Mouse (Mus musculus) midbrain, embryonic 15.5 days (tissue): ENCODE data around the gene Phc2. TPM values are rescaled to one million over a fixed set of nuclear protein-coding genes. Genes with fewer than 3 reads are reported as not detected.

Experiments
- ATAC-seq: fragments of 200-750 bp; cut with Nextera tagmentation; replicated peaks from 2 replicates; pipeline ENCODE4 v1.8.0; 2017; ENCODE audit warnings: moderate TSS enrichment
- H3K27ac ChIP-seq: fragments of 300-500 bp; sonication (generic); 2 replicates; pipeline ENCODE4 v1.5.1; 2015; ENCODE audit warnings: mild to moderate bottlenecking, inconsistent platforms
- H3K27me3 ChIP-seq: fragments of 300-500 bp; sonication (generic); replicated peaks from 2 replicates; pipeline ENCODE4 v1.6.1; 2015; ENCODE audit warnings: inconsistent platforms
- H3K36me3 ChIP-seq: fragments of 300-500 bp; sonication (generic); replicated peaks from 2 replicates; pipeline ENCODE4 v1.6.1; 2015; ENCODE audit warnings: inconsistent platforms
- H3K4me1 ChIP-seq: fragments of 300-500 bp; sonication (generic); 2 replicates; pipeline ENCODE4 v1.6.1; 2015; ENCODE audit warnings: inconsistent platforms
- H3K4me2 ChIP-seq: fragments of 300-500 bp; sonication (generic); 2 replicates; pipeline ENCODE4 v1.6.1; 2015; ENCODE audit warnings: inconsistent platforms, mild to moderate bottlenecking, moderate library complexity
- H3K4me3 ChIP-seq: fragments of 300-500 bp; sonication (generic); 2 replicates; pipeline ENCODE4 v1.5.1; 2015; ENCODE audit warnings: mild to moderate bottlenecking, inconsistent platforms
- H3K9ac ChIP-seq: fragments of 300-500 bp; sonication (generic); 2 replicates; pipeline ENCODE4 v1.6.1; 2015; ENCODE audit warnings: mild to moderate bottlenecking, inconsistent platforms
- H3K9me3 ChIP-seq: fragments of 300-500 bp; sonication (generic); 2 replicates; pipeline ENCODE4 v1.6.1; 2016; ENCODE audit warnings: inconsistent platforms
- WGBS: fragments of 180-500 bp; shearing (Covaris S2); methylation state at CpG from one replicate; pipeline ENCODE4 v1.1.7; 2015; ENCODE audit warnings: mixed read lengths; 5-methylcytosine and 5-hydroxymethylcytosine counted together
- polyA plus RNA-seq: library from polyadenylated mRNA; unstranded; fragments of >200 nt; fragmentation: Nextera tagmentation; extraction: Ambion mirVana; gene quantifications from 2 replicates; pipeline ENCODE4 v1.2.1, GENCODE M21; 2015

The Phc2 gene
- polyA plus RNA-seq, 1 experiment from 2014 or later = 70.0 TPM

GRCm38 (mm10) chr4:128785921-128786654 is 131.6 kb downstream of the Phc2 start:
- Histone ChIP-seq H3K36me3 (peaks cover 37% of the 10 kb centered on the region), H3K27ac (no peak overlapping the region), H3K9ac (no peak overlapping the region), H3K4me1 (peaks cover 4% of the 10 kb centered on the region; the same call in 1 of the 2 replicates), H3K4me2 (no peak overlapping the region), H3K27me3 (no peaks in the 10 kb centered on the region), H3K9me3 (no peaks in the 10 kb centered on the region), H3K4me3 (no peak overlapping the region)
- 94% methylated on average over 11 of the region's 11 CpGs for WGBS
- ATAC-seq = no peak

DNA sequence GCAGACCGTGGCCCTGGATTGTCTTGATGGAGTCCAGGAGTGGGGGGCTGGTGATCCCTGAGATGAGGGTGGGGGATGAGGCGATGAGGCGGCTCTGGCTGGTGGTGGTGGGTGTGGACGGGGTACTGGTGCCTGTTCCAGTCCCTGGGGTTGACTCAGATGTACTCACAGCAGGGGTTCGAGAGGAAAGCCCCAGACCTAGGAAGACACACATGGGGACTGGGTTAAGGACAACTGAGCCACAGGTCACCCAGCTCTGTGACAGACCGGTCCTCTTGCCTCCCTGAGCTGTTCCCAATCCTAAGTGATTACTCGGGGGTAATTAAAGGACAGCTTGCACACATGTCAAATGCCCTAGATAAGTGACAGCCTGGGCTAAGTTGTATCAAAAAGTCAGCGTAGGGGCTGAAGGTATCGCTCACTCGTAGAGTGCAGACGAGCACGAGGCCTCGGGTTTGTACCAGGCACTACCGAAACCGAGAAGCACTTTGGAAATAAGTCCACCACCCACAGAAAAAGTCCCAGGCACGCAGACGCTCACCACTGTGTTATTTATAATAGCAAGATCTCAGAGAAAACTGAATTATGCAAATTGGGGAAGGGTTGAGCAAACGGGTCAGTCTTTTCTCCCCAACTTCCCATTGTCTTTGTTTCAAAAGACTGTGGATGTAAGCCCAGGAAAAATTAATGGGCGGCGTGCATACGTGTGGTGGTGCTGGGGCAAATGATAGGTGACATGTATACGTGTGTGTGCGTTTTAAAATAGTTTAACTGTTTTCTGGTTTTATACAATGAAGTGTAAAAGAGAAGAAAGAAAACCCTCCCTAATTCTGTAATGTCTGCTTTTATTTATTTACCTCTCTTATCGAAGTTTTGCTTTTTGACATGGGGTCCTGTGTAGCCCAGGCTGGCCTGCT is 132.8 kb downstream of the Phc2 start:
- H3K27ac ChIP-seq = no peak overlapping the region
- H3K27me3 ChIP-seq = no peaks in the 10 kb centered on the region
- H3K4me3 ChIP-seq = no peak overlapping the region
- H3K4me1 ChIP-seq = peaks cover 4% of the 10 kb centered on the region; the same call in 1 of the 2 replicates
- H3K4me2 ChIP-seq = no peak overlapping the region
- no peak overlapping the region for H3K9ac ChIP-seq
- H3K9me3 ChIP-seq = no peaks in the 10 kb centered on the region
- H3K36me3 ChIP-seq = peaks cover 29% of the 10 kb centered on the region
- ATAC-seq = no peak
- WGBS = 85% methylated on average over 24 of the region's 24 CpGs

DNA sequence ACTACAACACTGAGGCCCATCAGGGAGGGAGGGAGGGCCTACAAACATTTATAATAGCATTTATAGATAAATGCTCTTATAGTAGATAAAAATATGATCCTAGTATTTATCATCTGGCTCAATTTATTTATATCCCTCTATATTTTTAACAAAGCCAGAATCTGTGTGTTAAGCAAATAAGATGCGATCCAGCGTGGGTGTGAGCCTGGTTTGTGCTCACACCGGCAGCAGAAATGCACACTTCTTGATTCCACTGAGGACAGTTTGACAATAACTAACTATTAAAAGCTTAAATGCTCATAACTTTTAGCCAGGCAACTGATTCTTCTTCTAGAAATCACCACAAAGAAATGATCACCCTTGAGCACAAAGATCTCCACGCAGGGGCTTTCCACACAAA is 133.6 kb downstream of the Phc2 start:
- Histone ChIP-seq H3K27me3 (no peaks in the 10 kb centered on the region), H3K4me1 (peaks cover 4% of the 10 kb centered on the region; the same call in 1 of the 2 replicates), H3K9ac (no peak overlapping the region), H3K4me3 (no peak overlapping the region), H3K9me3 (no peaks in the 10 kb centered on the region), H3K4me2 (no peak overlapping the region), H3K27ac (no peak overlapping the region), H3K36me3 (peaks cover 23% of the 10 kb centered on the region)
- ATAC-seq = no peak
- WGBS = 98% methylated on average over 4 of the region's 4 CpGs

- no peak overlapping the region for H3K9ac ChIP-seq
- no peak overlapping the region for H3K4me2 ChIP-seq
- no peaks in the 10 kb centered on the region for H3K27me3 ChIP-seq
- peaks cover 4% of the 10 kb centered on the region; the same call in 1 of the 2 replicates for H3K4me1 ChIP-seq
- peaks cover 20% of the 10 kb centered on the region for H3K36me3 ChIP-seq
- H3K9me3 ChIP-seq = no peaks in the 10 kb centered on the region
- WGBS = 52% methylated on average over 18 of the region's 18 CpGs
- no peak overlapping the region for H3K4me3 ChIP-seq
- no peak for ATAC-seq
- H3K27ac ChIP-seq = no peak overlapping the region
Observed at GRCm38 (mm10) chr4:128789646-128790045, 135.1 kb downstream of the Phc2 start.

- Histone ChIP-seq H3K4me1 (peaks cover 34% of the 10 kb centered on the region), H3K27ac (no peak overlapping the region), H3K27me3 (no peaks in the 10 kb centered on the region), H3K4me3 (no peak overlapping the region), H3K36me3 (no peaks in the 10 kb centered on the region; the same call in 1 of the 2 replicates), H3K9ac (no peak overlapping the region), H3K9me3 (no peaks in the 10 kb centered on the region), H3K4me2 (no peak overlapping the region)
- ATAC-seq = no peak
- 65% methylated on average over 1 of the region's 1 CpGs for WGBS
Observed at GRCm38 (mm10) chr4:128793710-128794109, 139.2 kb downstream of the Phc2 start.

DNA sequence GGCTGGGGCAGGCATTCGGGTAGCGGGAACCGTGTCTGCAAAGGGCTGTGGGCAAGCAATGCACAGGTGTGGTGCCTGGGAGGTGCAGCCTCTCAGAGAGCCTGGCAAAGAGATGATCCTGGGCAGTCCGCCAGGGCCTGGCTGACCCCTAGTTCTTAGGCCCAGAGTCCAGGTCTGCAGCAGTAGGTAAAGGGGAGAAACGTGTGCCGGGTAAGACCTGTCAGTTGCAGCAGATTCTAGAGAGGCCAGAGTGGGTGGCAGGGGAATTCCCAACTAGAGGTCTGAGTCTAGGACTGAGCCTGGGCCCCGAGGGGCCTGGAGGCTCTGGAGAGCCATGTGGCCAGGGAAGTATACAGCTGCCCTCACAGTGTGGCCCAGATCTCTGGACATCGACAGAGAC is 139.7 kb downstream of the Phc2 start:
- no peaks in the 10 kb centered on the region for H3K27me3 ChIP-seq
- no peak overlapping the region for H3K27ac ChIP-seq
- WGBS = 87% methylated on average over 8 of the region's 8 CpGs
- ATAC-seq = no peak
- H3K4me2 ChIP-seq = no peak overlapping the region
- no peak overlapping the region for H3K4me3 ChIP-seq
- no peak overlapping the region for H3K9ac ChIP-seq
- peaks cover 39% of the 10 kb centered on the region for H3K4me1 ChIP-seq
- H3K9me3 ChIP-seq = no peaks in the 10 kb centered on the region
- no peaks in the 10 kb centered on the region; the same call in 1 of the 2 replicates for H3K36me3 ChIP-seq

DNA sequence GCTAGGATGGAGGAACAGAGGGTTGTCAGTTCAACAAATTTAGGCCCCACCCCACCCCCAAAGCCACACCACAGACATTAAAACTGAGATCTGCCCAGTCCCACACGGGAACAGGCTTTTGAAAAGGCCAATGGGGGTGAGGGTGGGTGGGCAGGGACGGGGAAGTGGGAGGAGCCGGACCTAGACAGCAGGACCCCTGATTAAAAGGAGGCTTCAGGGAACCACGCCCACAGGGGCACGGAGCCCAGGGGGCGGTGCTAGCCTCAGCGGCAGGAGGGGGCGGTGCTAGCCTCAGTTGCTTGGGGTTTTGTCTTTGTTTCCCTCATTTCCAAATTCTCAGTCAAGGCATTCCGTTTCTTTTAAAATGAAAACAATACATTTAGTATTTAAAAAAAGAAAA is 141.1 kb downstream of the Phc2 start:
- Histone ChIP-seq H3K9ac (no peak overlapping the region), H3K27me3 (no peaks in the 10 kb centered on the region), H3K4me3 (no peak overlapping the region), H3K27ac (no peak overlapping the region), H3K9me3 (no peaks in the 10 kb centered on the region), H3K4me2 (no peak overlapping the region), H3K36me3 (no peaks in the 10 kb centered on the region), H3K4me1 (peaks cover 43% of the 10 kb centered on the region)
- 4% methylated on average over 9 of the region's 9 CpGs for WGBS
- ATAC-seq = no peak

GRCm38 (mm10) chr4:128796788-128797187 is 142.3 kb downstream of the Phc2 start:
- H3K36me3 ChIP-seq = no peaks in the 10 kb centered on the region
- H3K9me3 ChIP-seq = no peaks in the 10 kb centered on the region
- ATAC-seq = no peak
- H3K4me3 ChIP-seq = no peak overlapping the region
- WGBS = 53% methylated on average over 8 of the region's 8 CpGs
- no peaks in the 10 kb centered on the region for H3K27me3 ChIP-seq
- no peak overlapping the region for H3K9ac ChIP-seq
- no peak overlapping the region for H3K4me2 ChIP-seq
- H3K27ac ChIP-seq = no peak overlapping the region
- peaks cover 52% of the 10 kb centered on the region for H3K4me1 ChIP-seq

GRCm38 (mm10) chr4:128801675-128802465 is 147.4 kb downstream of the Phc2 start:
- Histone ChIP-seq H3K9ac (0 out of 2 replicates have a peak overlapping the region, but pooled peaks have one; percentile 13), H3K4me1 (peaks cover 68% of the 10 kb centered on the region), H3K9me3 (no peaks in the 10 kb centered on the region), H3K27me3 (no peaks in the 10 kb centered on the region), H3K4me2 (no peak overlapping the region), H3K4me3 (no peak overlapping the region), H3K36me3 (no peaks in the 10 kb centered on the region), H3K27ac (no peak overlapping the region)
- WGBS = 73% methylated on average over 9 of the region's 9 CpGs
- ATAC-seq = no peak
